Mouse (Mus musculus) limb, embryonic 11.5 days (tissue): Measurements from ENCODE around the gene Nabp1. TPM values are rescaled to one million over a fixed set of nuclear protein-coding genes. Genes with fewer than 3 reads are reported as not detected.

ENCODE experiments used
- ATAC-seq: fragments of 200-750 bp; cut with Nextera tagmentation; 2 replicates; pipeline ENCODE4 v1.8.0; 2017; ENCODE audit warnings: low read depth; ENCODE audit not compliant: insufficient number of reproducible peaks, low FRiP score, low TSS enrichment
- DNase-seq: peaks from one replicate; pipeline ENCODE4 v3.0.0-alpha.2; 2015; ENCODE audit warnings: low spot score
- H3K27ac ChIP-seq: fragments of 300-500 bp; sonication (generic); replicated peaks from 2 replicates; pipeline ENCODE4 v1.5.1; 2014; ENCODE audit warnings: low read depth, mild to moderate bottlenecking, low read length
- H3K27me3 ChIP-seq: fragments of 300-500 bp; sonication (generic); 2 replicates; pipeline ENCODE4 v1.6.1; 2014; ENCODE audit warnings: mild to moderate bottlenecking, low read length, mixed read lengths; ENCODE audit not compliant: control insufficient read depth, insufficient read depth
- H3K36me3 ChIP-seq: fragments of 300-500 bp; sonication (generic); 2 replicates; pipeline ENCODE4 v1.6.1; 2014; ENCODE audit warnings: mild to moderate bottlenecking, low read length, moderate library complexity, mixed read lengths; ENCODE audit not compliant: control insufficient read depth, insufficient read depth
- H3K4me1 ChIP-seq: fragments of 300-500 bp; sonication (generic); 2 replicates; pipeline ENCODE4 v1.6.1; 2014; ENCODE audit warnings: low read length, mixed read lengths; ENCODE audit not compliant: control insufficient read depth, insufficient read depth
- H3K4me2 ChIP-seq: fragments of 300-500 bp; sonication (generic); 2 replicates; pipeline ENCODE4 v1.6.1; 2014; ENCODE audit warnings: low read depth, mild to moderate bottlenecking, moderate library complexity; ENCODE audit not compliant: severe bottlenecking
- H3K4me3 ChIP-seq: fragments of 300-500 bp; sonication (generic); 2 replicates; pipeline ENCODE4 v1.5.1; 2014; ENCODE audit warnings: low read depth, low read length
- H3K9ac ChIP-seq: fragments of 300-500 bp; sonication (generic); 2 replicates; pipeline ENCODE4 v1.6.1; 2014; ENCODE audit warnings: mild to moderate bottlenecking, low read length
- H3K9me3 ChIP-seq: fragments of 300-500 bp; sonication (generic); 2 replicates; pipeline ENCODE4 v1.6.1; 2016; ENCODE audit warnings: low read length; ENCODE audit not compliant: control insufficient read depth
- WGBS: fragments of 180-500 bp; shearing (Covaris S2); extraction: QIAGEN DNeasy Blood & Tissue Kit; methylation state at CpG from one replicate; pipeline ENCODE4 v1.1.7; 2014; 5-methylcytosine and 5-hydroxymethylcytosine counted together
- polyA plus RNA-seq: library from polyadenylated mRNA; unstranded; fragments of >200 nt; fragmentation: Nextera tagmentation; extraction: Ambion mirVana; gene quantifications from 2 replicates; pipeline ENCODE4 v1.2.1, GENCODE M21; 2014

Gene Nabp1
- polyA plus RNA-seq, 1 experiment from 2014 or later, result 5.2 TPM

GRCm38 (mm10) chr1:51502353-51502752, 24.1 kb upstream of the Nabp1 start:
- WGBS, result 74% methylated on average over 5 of the region's 5 CpGs
- no peaks in the 10 kb centered on the region for H3K36me3 ChIP-seq
- H3K4me1 ChIP-seq, result no peaks in the 10 kb centered on the region
- DNase-seq, result no peak
- H3K4me2 ChIP-seq, result no peak overlapping the region
- H3K4me3 ChIP-seq, result no peak overlapping the region
- no peak overlapping the region for H3K27ac ChIP-seq
- no peaks in the 10 kb centered on the region for H3K27me3 ChIP-seq
- no peaks in the 10 kb centered on the region for H3K9me3 ChIP-seq
- ATAC-seq, result no peak
- H3K9ac ChIP-seq, result no peak overlapping the region

- 86% methylated on average over 12 of the region's 12 CpGs for WGBS
Observed at GRCm38 (mm10) chr1:51501251-51501650, 23.0 kb upstream of the Nabp1 start.

GRCm38 (mm10) chr1:51498601-51499098, 20.4 kb upstream of the Nabp1 start:
- Histone ChIP-seq H3K36me3 (no peaks in the 10 kb centered on the region), H3K9me3 (no peaks in the 10 kb centered on the region), H3K9ac (no peak overlapping the region), H3K4me3 (no peak overlapping the region), H3K4me2 (no peak overlapping the region), H3K4me1 (no peaks in the 10 kb centered on the region), H3K27me3 (no peaks in the 10 kb centered on the region), H3K27ac (no peak overlapping the region)
- DNase-seq (no peak), ATAC-seq (no peak)
- 69% methylated on average over 2 of the region's 2 CpGs for WGBS

More at GRCm38 (mm10) chr1:51501251-51501650, 23.0 kb upstream of the Nabp1 start:
- H3K36me3 ChIP-seq, result no peaks in the 10 kb centered on the region
- DNase-seq (no peak), ATAC-seq (no peak)
- H3K27ac ChIP-seq, result no peak overlapping the region
- no peak overlapping the region for H3K4me3 ChIP-seq
- no peak overlapping the region for H3K4me2 ChIP-seq
- H3K27me3 ChIP-seq, result no peaks in the 10 kb centered on the region
- no peaks in the 10 kb centered on the region for H3K9me3 ChIP-seq
- no peaks in the 10 kb centered on the region for H3K4me1 ChIP-seq
- no peak overlapping the region for H3K9ac ChIP-seq

- Histone ChIP-seq H3K4me1 (no peaks in the 10 kb centered on the region), H3K27me3 (no peaks in the 10 kb centered on the region), H3K4me2 (no peak overlapping the region), H3K27ac (no peak overlapping the region), H3K4me3 (no peak overlapping the region), H3K36me3 (no peaks in the 10 kb centered on the region), H3K9me3 (no peaks in the 10 kb centered on the region), H3K9ac (no peak overlapping the region)
- WGBS, result 97% methylated on average over 1 of the region's 1 CpGs
- no peak for ATAC-seq
- DNase-seq, result no peak
Observed at GRCm38 (mm10) chr1:51496163-51496562, 17.9 kb upstream of the Nabp1 start.

GRCm38 (mm10) chr1:51493592-51494307, 15.5 kb upstream of the Nabp1 start:
- Histone ChIP-seq H3K9ac (no peak overlapping the region), H3K9me3 (no peaks in the 10 kb centered on the region), H3K27me3 (no peaks in the 10 kb centered on the region), H3K4me1 (no peaks in the 10 kb centered on the region), H3K4me2 (no peak overlapping the region), H3K4me3 (no peak overlapping the region), H3K36me3 (no peaks in the 10 kb centered on the region), H3K27ac (no peak overlapping the region)
- no peak for DNase-seq
- whole genome bisulfite sequencing, result 87% methylated on average over 7 of the region's 7 CpGs
- ATAC-seq, result no peak

GRCm38 (mm10) chr1:51486291-51486690, 8.1 kb upstream of the Nabp1 start:
- whole genome bisulfite sequencing, result 96% methylated on average over 1 of the region's 1 CpGs
- H3K9ac ChIP-seq, result no peak overlapping the region
- H3K4me1 ChIP-seq, result no peaks in the 10 kb centered on the region
- no peak overlapping the region for H3K4me3 ChIP-seq
- DNase-seq (no peak), ATAC-seq (no peak)
- no peaks in the 10 kb centered on the region for H3K9me3 ChIP-seq
- no peak overlapping the region for H3K27ac ChIP-seq
- H3K4me2 ChIP-seq, result no peak overlapping the region
- no peaks in the 10 kb centered on the region for H3K27me3 ChIP-seq
- H3K36me3 ChIP-seq, result no peaks in the 10 kb centered on the region

GRCm38 (mm10) chr1:51480386-51480785, 2.2 kb upstream of the Nabp1 start:
- H3K4me2 ChIP-seq, result no peak overlapping the region
- no peaks in the 10 kb centered on the region for H3K27me3 ChIP-seq
- DNase-seq (no peak), ATAC-seq (no peak)
- H3K4me1 ChIP-seq, result no peaks in the 10 kb centered on the region
- no peaks in the 10 kb centered on the region for H3K36me3 ChIP-seq
- no peak overlapping the region for H3K27ac ChIP-seq
- no peak overlapping the region for H3K9ac ChIP-seq
- no peak overlapping the region for H3K4me3 ChIP-seq
- H3K9me3 ChIP-seq, result no peaks in the 10 kb centered on the region

GRCm38 (mm10) chr1:51479691-51480090, 1.5 kb upstream of the Nabp1 start:
- H3K27ac ChIP-seq, result no peak overlapping the region
- H3K4me3 ChIP-seq, result no peak overlapping the region
- WGBS, result 84% methylated on average over 1 of the region's 1 CpGs
- DNase-seq, result no peak
- no peak overlapping the region for H3K4me2 ChIP-seq
- ATAC-seq, result no peak
- H3K9ac ChIP-seq, result no peak overlapping the region
- H3K36me3 ChIP-seq, result no peaks in the 10 kb centered on the region
- H3K9me3 ChIP-seq, result no peaks in the 10 kb centered on the region
- no peaks in the 10 kb centered on the region for H3K27me3 ChIP-seq
- no peaks in the 10 kb centered on the region for H3K4me1 ChIP-seq

GRCm38 (mm10) chr1:51479027-51479329, 753 bp upstream of the Nabp1 start:
- no peak overlapping the region for H3K9ac ChIP-seq
- H3K27ac ChIP-seq, result no peak overlapping the region

More at GRCm38 (mm10) chr1:51479027-51479329, 753 bp upstream of the Nabp1 start:
- no peaks in the 10 kb centered on the region for H3K36me3 ChIP-seq
- peak overlapping the region; percentile 73 for H3K4me2 ChIP-seq
- DNase-seq (no peak), ATAC-seq (no peak)
- WGBS, result 51% methylated on average over 1 of the region's 1 CpGs
- no peaks in the 10 kb centered on the region for H3K27me3 ChIP-seq
- H3K4me3 ChIP-seq, result peak overlapping the region; percentile 50; the same call in 1 of the 2 replicates
- H3K4me1 ChIP-seq, result no peaks in the 10 kb centered on the region
- no peaks in the 10 kb centered on the region for H3K9me3 ChIP-seq
